Mouse (Mus musculus): ENCODE measurements at regions not wholly inside any gene's neighbourhood (a gene's known extent, or its start where the extent isn't known, plus 50 kb on each side); places are given as distances from the start of the nearest gene placed in this dataset.

DNA sequence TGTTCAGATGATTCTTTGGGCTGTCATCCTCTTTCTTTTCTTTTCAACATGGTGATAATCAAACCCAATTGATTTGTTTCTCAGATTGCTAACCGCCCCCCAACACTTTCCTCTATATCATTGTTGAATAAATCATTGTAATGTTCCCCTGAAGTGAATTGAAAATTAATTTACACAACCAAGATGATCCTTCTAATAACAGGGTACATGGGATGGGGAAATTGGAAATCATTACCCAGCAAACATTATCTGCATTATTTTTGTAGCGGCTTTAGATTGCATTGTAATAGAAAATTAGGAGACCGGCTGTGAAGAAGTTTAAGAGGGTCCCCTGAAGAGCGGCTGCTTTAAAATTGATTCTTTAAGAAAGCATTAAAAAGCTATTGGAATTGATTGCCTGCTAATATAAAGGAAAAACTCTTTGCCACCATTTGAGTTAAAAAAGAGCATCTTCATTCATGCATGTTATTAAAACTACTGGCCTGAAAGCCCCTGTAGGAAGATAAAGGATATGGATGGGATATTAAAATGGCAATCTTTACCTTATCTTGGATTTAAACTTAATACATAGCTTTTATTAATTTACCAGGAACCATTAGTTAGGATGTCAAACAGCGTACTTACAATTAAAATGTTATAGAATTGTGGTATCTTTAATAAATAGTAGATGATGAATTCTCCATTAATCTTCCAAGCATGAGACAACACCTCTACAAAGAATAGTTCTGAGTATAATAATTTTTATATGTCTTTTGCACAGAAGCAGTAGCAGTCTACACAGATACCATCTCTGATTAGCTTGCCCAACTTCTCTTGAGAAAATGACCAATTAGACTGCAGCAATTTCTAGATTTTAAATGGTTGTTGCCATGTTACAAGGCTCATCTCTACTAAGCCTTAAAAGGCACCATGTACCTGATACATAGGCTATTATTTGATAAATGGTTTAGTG is 127.0 kb upstream of the Hs3st5 start:
- no peak for DNase-seq (ENCODE audit: low read depth, low spot score)
- Histone ChIP-seq H3K4me1 (ENCODE audit: control insufficient read depth in 2 of 2, insufficient read depth in 2 of 2, low read length in 2 of 2, poor library complexity in 1 of 2) (no peaks in the 10 kb centered on the region), H3K9ac (ENCODE audit: insufficient read depth, low read depth, low read length, poor library complexity, severe bottlenecking) (no peak overlapping the region), H3K27ac (ENCODE audit: insufficient read depth, low read depth, low read length, poor library complexity, severe bottlenecking) (no peak overlapping the region), H3K36me3 (ENCODE audit: control insufficient read depth, insufficient read depth, low read length, poor library complexity, severe bottlenecking) (no peaks in the 10 kb centered on the region), H3K4me3 (ENCODE audit: insufficient read depth in 1 of 2, low read depth in 1 of 2, low read length in 2 of 2, poor library complexity in 1 of 2, severe bottlenecking in 1 of 2) (no peak overlapping the region), H3K9me3 (ENCODE audit: control insufficient read depth, insufficient read depth, low read depth, low read length) (no peaks in the 10 kb centered on the region)
- in situ Hi-C loops (cut with MboI; ENCODE audit: low sequenced_read_pairs in 2 of 2, unreplicated experiment in 2 of 2) = no loop called here
- TF ChIP-seq HCFC1 (IDR thresholded peaks at IDR 0.05; ENCODE audit: borderline replicate concordance, insufficient read depth, low read length) = no peak
- no peak for TF ChIP-seq CHD2 (IDR thresholded peaks at IDR 0.05; ENCODE audit: low read depth, low read length)
- TF ChIP-seq MAFK (IDR thresholded peaks at IDR 0.05; ENCODE audit: insufficient read depth, low read depth, low read length) = no peak
- no peak for TF ChIP-seq ZNF384 (IDR thresholded peaks at IDR 0.05; ENCODE audit: low read depth, low read length)
- TF ChIP-seq ZC3H11A (IDR thresholded peaks at IDR 0.05; ENCODE audit: borderline replicate concordance, low read depth, low read length) = no peak

DNA sequence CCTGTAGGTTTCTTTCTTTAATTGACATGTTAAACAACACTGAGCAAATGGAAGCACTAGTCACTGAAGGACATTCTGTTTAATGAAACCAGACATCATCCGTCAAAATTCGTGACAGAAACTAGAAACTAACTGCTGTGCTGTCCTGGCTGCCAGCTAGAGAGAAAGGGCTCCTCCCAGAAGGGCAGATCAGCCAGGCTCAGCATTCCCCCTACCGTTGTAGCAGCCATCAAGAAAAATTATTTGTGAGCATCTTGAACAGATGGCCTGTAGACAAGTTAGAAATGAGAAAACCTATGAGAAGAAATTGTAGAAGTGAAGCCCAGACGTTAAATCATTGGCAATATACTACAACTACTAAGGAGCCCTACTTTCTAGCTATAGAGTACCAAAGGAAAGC is 123.3 kb upstream of the Hs3st5 start:
- TF ChIP-seq MAFK (IDR thresholded peaks at IDR 0.05; ENCODE audit: insufficient read depth, low read depth, low read length) = no peak
- TF ChIP-seq CHD2 (IDR thresholded peaks at IDR 0.05; ENCODE audit: low read depth, low read length) = no peak
- no peak for TF ChIP-seq ZC3H11A (IDR thresholded peaks at IDR 0.05; ENCODE audit: borderline replicate concordance, low read depth, low read length)
- TF ChIP-seq ZNF384 (IDR thresholded peaks at IDR 0.05; ENCODE audit: low read depth, low read length) = no peak
- TF ChIP-seq HCFC1 (IDR thresholded peaks at IDR 0.05; ENCODE audit: borderline replicate concordance, insufficient read depth, low read length) = no peak

DNA sequence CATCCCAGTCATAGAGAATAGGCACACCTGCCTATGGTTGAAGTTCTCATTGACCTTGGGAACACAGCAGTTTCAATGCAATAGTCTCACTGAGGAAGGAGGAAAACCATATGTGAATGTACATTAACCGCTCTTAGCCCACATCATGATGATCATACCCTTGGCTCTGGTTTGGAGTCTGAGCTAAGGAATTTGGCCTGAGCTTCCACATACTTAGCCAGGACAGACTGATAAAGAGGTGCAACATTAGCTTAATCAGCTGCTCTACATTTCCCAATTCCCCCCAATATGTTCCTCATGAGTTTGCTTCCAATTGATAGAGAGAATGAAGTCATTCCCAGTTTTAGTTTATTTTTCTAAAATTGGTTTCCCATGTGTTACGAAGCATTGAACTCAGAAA is 116.6 kb upstream of the Hs3st5 start:
- in situ Hi-C loops (cut with MboI; ENCODE audit: low sequenced_read_pairs in 2 of 2, unreplicated experiment in 2 of 2) = no loop called here
- Histone ChIP-seq H3K4me1 (ENCODE audit: control insufficient read depth in 2 of 2, insufficient read depth in 2 of 2, low read length in 2 of 2, poor library complexity in 1 of 2) (no peaks in the 10 kb centered on the region), H3K36me3 (ENCODE audit: control insufficient read depth, insufficient read depth, low read length, poor library complexity, severe bottlenecking) (no peaks in the 10 kb centered on the region), H3K4me3 (ENCODE audit: insufficient read depth in 1 of 2, low read depth in 1 of 2, low read length in 2 of 2, poor library complexity in 1 of 2, severe bottlenecking in 1 of 2) (no peak overlapping the region), H3K27ac (ENCODE audit: insufficient read depth, low read depth, low read length, poor library complexity, severe bottlenecking) (no peak overlapping the region), H3K9me3 (ENCODE audit: control insufficient read depth, insufficient read depth, low read depth, low read length) (no peaks in the 10 kb centered on the region), H3K9ac (ENCODE audit: insufficient read depth, low read depth, low read length, poor library complexity, severe bottlenecking) (no peak overlapping the region)
- no peak for DNase-seq (ENCODE audit: low read depth, low spot score)
- TF ChIP-seq HCFC1 (IDR thresholded peaks at IDR 0.05; ENCODE audit: borderline replicate concordance, insufficient read depth, low read length) = no peak
- TF ChIP-seq ZC3H11A (IDR thresholded peaks at IDR 0.05; ENCODE audit: borderline replicate concordance, low read depth, low read length) = no peak
- no peak for TF ChIP-seq MAFK (IDR thresholded peaks at IDR 0.05; ENCODE audit: insufficient read depth, low read depth, low read length)
- no peak for TF ChIP-seq CHD2 (IDR thresholded peaks at IDR 0.05; ENCODE audit: low read depth, low read length)
- no peak for TF ChIP-seq ZNF384 (IDR thresholded peaks at IDR 0.05; ENCODE audit: low read depth, low read length)

More for the DNA sequence above, 123.3 kb upstream of the Hs3st5 start:
- H3K9me3 ChIP-seq (ENCODE audit: control insufficient read depth, insufficient read depth, low read depth, low read length) = no peaks in the 10 kb centered on the region
- no peak overlapping the region for H3K27ac ChIP-seq (ENCODE audit: insufficient read depth, low read depth, low read length, poor library complexity, severe bottlenecking)
- H3K4me3 ChIP-seq (ENCODE audit: insufficient read depth in 1 of 2, low read depth in 1 of 2, low read length in 2 of 2, poor library complexity in 1 of 2, severe bottlenecking in 1 of 2) = no peak overlapping the region
- no peak overlapping the region for H3K9ac ChIP-seq (ENCODE audit: insufficient read depth, low read depth, low read length, poor library complexity, severe bottlenecking)
- DNase-seq (ENCODE audit: low read depth, low spot score) = no peak
- H3K36me3 ChIP-seq (ENCODE audit: control insufficient read depth, insufficient read depth, low read length, poor library complexity, severe bottlenecking) = no peaks in the 10 kb centered on the region
- H3K4me1 ChIP-seq (ENCODE audit: control insufficient read depth in 2 of 2, insufficient read depth in 2 of 2, low read length in 2 of 2, poor library complexity in 1 of 2) = no peaks in the 10 kb centered on the region
- in situ Hi-C loops (cut with MboI; ENCODE audit: low sequenced_read_pairs in 2 of 2, unreplicated experiment in 2 of 2) = no loop called here

DNA sequence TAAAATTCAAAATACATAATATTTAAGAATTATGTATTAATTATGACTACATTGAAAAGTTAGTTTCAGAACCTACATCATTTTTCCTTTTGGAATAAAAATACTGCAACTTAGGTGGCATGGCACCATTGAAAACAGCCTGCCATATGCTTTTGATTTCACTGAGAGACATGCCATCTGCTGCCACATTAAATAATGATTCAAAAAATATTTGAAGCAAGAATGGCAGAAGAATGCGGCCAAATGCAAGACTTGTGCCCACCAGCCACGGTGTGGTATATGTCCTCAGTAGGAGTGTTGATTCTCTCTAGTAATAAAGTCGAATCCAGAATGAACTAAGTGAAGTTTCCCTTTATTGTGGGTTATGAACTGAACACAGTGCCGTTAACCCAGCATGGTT is 113.0 kb upstream of the Hs3st5 start:
- in situ Hi-C loops (cut with MboI; ENCODE audit: low sequenced_read_pairs in 2 of 2, unreplicated experiment in 2 of 2) = no loop called here
- H3K4me1 ChIP-seq (ENCODE audit: control insufficient read depth in 2 of 2, insufficient read depth in 2 of 2, low read length in 2 of 2, poor library complexity in 1 of 2) = no peaks in the 10 kb centered on the region
- no peak overlapping the region for H3K27ac ChIP-seq (ENCODE audit: insufficient read depth, low read depth, low read length, poor library complexity, severe bottlenecking)
- H3K36me3 ChIP-seq (ENCODE audit: control insufficient read depth, insufficient read depth, low read length, poor library complexity, severe bottlenecking) = no peaks in the 10 kb centered on the region
- no peak for DNase-seq (ENCODE audit: low read depth, low spot score)
- H3K9ac ChIP-seq (ENCODE audit: insufficient read depth, low read depth, low read length, poor library complexity, severe bottlenecking) = no peak overlapping the region
- no peak overlapping the region for H3K4me3 ChIP-seq (ENCODE audit: insufficient read depth in 1 of 2, low read depth in 1 of 2, low read length in 2 of 2, poor library complexity in 1 of 2, severe bottlenecking in 1 of 2)
- TF ChIP-seq MAFK (IDR thresholded peaks at IDR 0.05; ENCODE audit: insufficient read depth, low read depth, low read length) (no peak), CHD2 (IDR thresholded peaks at IDR 0.05; ENCODE audit: low read depth, low read length) (no peak), ZC3H11A (IDR thresholded peaks at IDR 0.05; ENCODE audit: borderline replicate concordance, low read depth, low read length) (no peak), HCFC1 (IDR thresholded peaks at IDR 0.05; ENCODE audit: borderline replicate concordance, insufficient read depth, low read length) (no peak), ZNF384 (IDR thresholded peaks at IDR 0.05; ENCODE audit: low read depth, low read length) (no peak)
- no peaks in the 10 kb centered on the region for H3K9me3 ChIP-seq (ENCODE audit: control insufficient read depth, insufficient read depth, low read depth, low read length)
